Mouse (Mus musculus): ENCODE results near the gene Klhdc3. TPM values are rescaled to one million over a fixed set of nuclear protein-coding genes. Genes with fewer than 3 reads are reported as not detected.

Gene Klhdc3
- polyA plus RNA-seq, 1 experiment from 2014 or later: 146 TPM

DNA sequence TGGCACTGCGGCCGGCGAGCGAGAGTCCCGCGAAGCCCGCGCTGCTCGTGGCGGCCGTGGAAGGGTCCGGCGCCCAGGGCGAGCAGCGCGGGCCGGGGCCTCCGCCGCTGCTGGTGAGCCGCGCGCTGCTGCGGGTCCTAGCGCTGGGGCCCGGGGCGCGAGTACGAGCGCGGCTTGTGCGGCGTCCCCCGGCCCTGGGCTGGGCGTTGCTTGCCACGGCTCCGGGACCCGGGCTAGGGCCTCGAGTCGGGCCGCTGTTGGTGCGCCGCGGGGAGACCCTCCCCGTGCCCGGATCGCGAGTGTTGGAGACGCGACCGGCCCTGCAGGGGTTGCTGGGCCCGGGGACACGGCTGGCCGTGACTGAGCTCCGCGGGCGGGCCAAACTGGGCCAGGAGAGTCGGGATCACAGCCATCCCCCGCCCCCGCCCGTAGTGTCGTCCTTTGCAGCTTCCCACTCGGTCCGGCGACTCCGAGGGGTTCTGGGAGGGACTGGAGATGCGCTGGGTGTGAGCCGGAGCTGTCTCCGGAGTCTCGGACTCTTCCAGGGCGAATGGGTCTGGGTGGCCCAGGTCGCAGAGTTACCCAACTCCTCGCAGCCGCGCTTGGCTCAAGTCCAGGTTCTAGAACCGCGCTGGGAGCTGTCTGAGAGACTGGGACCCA is 31.0 kb upstream of the Klhdc3 start:
- no peaks in the 10 kb centered on the region for H3K9me3 ChIP-seq
- peak overlapping the region; percentile 89 for H3K27ac ChIP-seq
- peaks cover 33% of the 10 kb centered on the region for H3K4me1 ChIP-seq (replicated peaks)
- peak overlapping the region; percentile 100 for H3K4me3 ChIP-seq
- H3K27me3 ChIP-seq (ENCODE audit: insufficient read depth, poor library complexity, severe bottlenecking): no peaks in the 10 kb centered on the region
- WGBS: 1% methylated on average over 76 of the region's 76 CpGs
- DNase-seq (ENCODE audit: low spot score): no peak
- peaks cover 38% of the 10 kb centered on the region for H3K36me3 ChIP-seq

- DNase-seq (ENCODE audit: low spot score): peak; percentile 93
- 9% methylated on average over 36 of the region's 36 CpGs for WGBS
- Histone ChIP-seq H3K27me3 (ENCODE audit: insufficient read depth, poor library complexity, severe bottlenecking) (no peaks in the 10 kb centered on the region), H3K4me1 (replicated peaks) (peaks cover 40% of the 10 kb centered on the region), H3K9me3 (no peaks in the 10 kb centered on the region), H3K27ac (peak within 1 kb of the TSS; percentile 89), H3K36me3 (peaks cover 31% of the 10 kb centered on the region), H3K4me3 (peak within 1 kb of the TSS; percentile 100)
Measured at GRCm38 (mm10) chr17:46710959-46711597, 30.4 kb upstream of the Klhdc3 start, which contains the start of gene Pex6. Gene Pex6 (plus strand): TSS chr17:46711463.

- 92% methylated on average over 14 of the region's 14 CpGs for WGBS
- no peaks in the 10 kb centered on the region for H3K27me3 ChIP-seq (ENCODE audit: insufficient read depth, poor library complexity, severe bottlenecking)
- H3K27ac ChIP-seq: peak overlapping the region; percentile 16; the same call in 1 of the 2 replicates
- H3K9me3 ChIP-seq: no peaks in the 10 kb centered on the region
- peaks cover 55% of the 10 kb centered on the region for H3K4me1 ChIP-seq (replicated peaks)
- H3K36me3 ChIP-seq: peaks cover 7% of the 10 kb centered on the region
- peak overlapping the region; percentile 21 for H3K4me3 ChIP-seq
- DNase-seq (ENCODE audit: low spot score): no peak
Measured at GRCm38 (mm10) chr17:46706375-46707089, 25.8 kb upstream of the Klhdc3 start.

GRCm38 (mm10) chr17:46704887-46705835 is 24.4 kb upstream of the Klhdc3 start, which contains the start of gene Ppp2r5d:
Gene Ppp2r5d (minus strand): TSS chr17:46705111.
- no peaks in the 10 kb centered on the region for H3K9me3 ChIP-seq
- no peaks in the 10 kb centered on the region for H3K27me3 ChIP-seq (ENCODE audit: insufficient read depth, poor library complexity, severe bottlenecking)
- H3K4me1 ChIP-seq (replicated peaks): peaks cover 49% of the 10 kb centered on the region
- peak within 1 kb of the TSS; percentile 92 for H3K4me3 ChIP-seq
- WGBS: 2% methylated on average over 48 of the region's 48 CpGs
- peak within 1 kb of the TSS; percentile 95 for H3K27ac ChIP-seq
- DNase-seq (ENCODE audit: low spot score): peak; percentile 97
- peaks cover 20% of the 10 kb centered on the region for H3K36me3 ChIP-seq

DNA sequence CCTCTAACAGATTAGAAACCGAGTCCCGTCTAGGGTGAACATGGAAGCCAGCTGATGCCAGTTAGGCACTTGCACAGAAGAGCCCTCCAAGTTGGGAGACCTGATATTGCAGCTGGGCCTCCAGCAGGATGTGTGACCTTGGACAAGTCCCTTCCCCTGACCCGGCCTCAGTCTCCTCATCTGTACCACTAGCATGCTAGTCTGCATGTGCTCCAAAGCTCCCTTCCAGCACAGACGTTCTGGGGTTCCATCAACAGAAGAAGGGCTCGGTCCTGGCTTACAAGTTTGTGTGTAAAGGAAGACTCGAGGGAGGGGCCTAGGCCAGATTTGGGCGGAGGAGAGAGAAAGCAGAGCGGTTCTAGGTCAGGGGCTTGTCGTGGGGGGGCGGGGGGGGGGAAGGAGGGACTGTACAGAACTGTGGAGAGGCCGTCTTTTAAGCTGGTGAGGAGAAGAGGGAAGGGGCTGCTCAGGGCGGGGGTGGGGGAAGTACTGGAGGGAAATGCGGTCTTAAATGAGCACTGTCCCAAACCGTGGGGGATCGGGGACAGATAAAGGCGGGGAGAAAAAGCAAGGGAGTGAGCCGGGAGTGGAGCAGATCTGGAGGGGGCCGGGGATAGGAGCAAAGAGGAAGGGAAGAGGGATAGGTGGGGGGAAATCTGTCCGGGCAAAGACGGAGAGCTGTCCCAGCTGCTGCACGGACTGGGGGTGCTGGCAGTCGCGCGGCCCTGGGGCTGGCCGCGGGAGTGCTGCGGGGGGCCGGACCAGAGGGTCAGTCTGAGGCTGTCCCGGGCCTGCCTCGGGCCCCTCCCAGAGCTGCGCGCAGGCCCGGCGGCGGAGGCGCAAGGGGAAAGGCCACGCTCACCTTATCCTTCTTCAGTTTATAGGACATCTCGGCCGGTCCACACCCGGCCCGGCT is 23.5 kb upstream of the Klhdc3 start:
- peaks cover 30% of the 10 kb centered on the region for H3K36me3 ChIP-seq
- peaks cover 49% of the 10 kb centered on the region for H3K4me1 ChIP-seq (replicated peaks)
- peak overlapping the region; percentile 95 for H3K27ac ChIP-seq
- WGBS: 5% methylated on average over 40 of the region's 41 CpGs
- H3K4me3 ChIP-seq: peak overlapping the region; percentile 92
- no peaks in the 10 kb centered on the region for H3K27me3 ChIP-seq (ENCODE audit: insufficient read depth, poor library complexity, severe bottlenecking)
- H3K9me3 ChIP-seq: no peaks in the 10 kb centered on the region
- DNase-seq (ENCODE audit: low spot score): peak; percentile 31

DNA sequence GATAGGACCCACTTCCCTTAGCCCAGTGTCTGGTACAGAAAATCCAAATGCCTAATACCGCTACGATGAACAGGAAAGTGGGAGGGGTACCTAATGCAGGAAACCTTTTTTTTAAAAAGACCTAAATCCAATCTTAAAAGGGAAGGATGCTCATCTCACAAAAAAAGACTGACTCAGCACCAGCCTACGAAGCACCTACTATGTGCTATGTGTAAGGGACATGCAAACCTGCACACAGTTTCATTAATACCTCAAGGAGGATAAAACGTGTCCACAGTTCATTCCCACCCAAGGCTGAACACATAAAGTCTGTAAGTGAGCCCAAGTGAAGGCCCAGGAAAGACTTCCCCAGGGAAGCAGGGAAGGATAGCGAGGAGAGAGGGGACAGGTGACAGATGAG is 21.8 kb upstream of the Klhdc3 start:
- H3K4me3 ChIP-seq: peak overlapping the region; percentile 92
- H3K27me3 ChIP-seq (ENCODE audit: insufficient read depth, poor library complexity, severe bottlenecking): no peaks in the 10 kb centered on the region
- 90% methylated on average over 5 of the region's 5 CpGs for WGBS
- H3K36me3 ChIP-seq: peaks cover 47% of the 10 kb centered on the region
- no peak for DNase-seq (ENCODE audit: low spot score)
- no peak overlapping the region for H3K27ac ChIP-seq
- peaks cover 49% of the 10 kb centered on the region for H3K4me1 ChIP-seq (replicated peaks)
- H3K9me3 ChIP-seq: no peaks in the 10 kb centered on the region

GRCm38 (mm10) chr17:46702100-46702499 is 21.4 kb upstream of the Klhdc3 start:
- Histone ChIP-seq H3K36me3 (peaks cover 51% of the 10 kb centered on the region), H3K27me3 (ENCODE audit: insufficient read depth, poor library complexity, severe bottlenecking) (no peaks in the 10 kb centered on the region), H3K4me1 (replicated peaks) (peaks cover 49% of the 10 kb centered on the region), H3K27ac (peak overlapping the region; percentile 50; the same call in 1 of the 2 replicates), H3K4me3 (peak overlapping the region; percentile 11; the same call in 1 of the 2 replicates), H3K9me3 (no peaks in the 10 kb centered on the region)
- WGBS: 85% methylated on average over 12 of the region's 12 CpGs
- DNase-seq (ENCODE audit: low spot score): no peak

GRCm38 (mm10) chr17:46701489-46701888 is 20.8 kb upstream of the Klhdc3 start:
- H3K27ac ChIP-seq: peak overlapping the region; percentile 50; the same call in 1 of the 2 replicates
- 85% methylated on average over 12 of the region's 12 CpGs for WGBS
- no peaks in the 10 kb centered on the region for H3K9me3 ChIP-seq
- DNase-seq (ENCODE audit: low spot score): no peak
- peaks cover 45% of the 10 kb centered on the region for H3K4me1 ChIP-seq (replicated peaks)
- H3K36me3 ChIP-seq: peaks cover 57% of the 10 kb centered on the region
- H3K27me3 ChIP-seq (ENCODE audit: insufficient read depth, poor library complexity, severe bottlenecking): no peaks in the 10 kb centered on the region
- no peak overlapping the region for H3K4me3 ChIP-seq

- no peak overlapping the region for H3K27ac ChIP-seq
- peaks cover 33% of the 10 kb centered on the region for H3K4me1 ChIP-seq (replicated peaks)
- 91% methylated on average over 3 of the region's 3 CpGs for WGBS
- DNase-seq (ENCODE audit: low spot score): no peak
- H3K4me3 ChIP-seq: no peak overlapping the region
- peaks cover 67% of the 10 kb centered on the region for H3K36me3 ChIP-seq
- no peaks in the 10 kb centered on the region for H3K9me3 ChIP-seq
- H3K27me3 ChIP-seq (ENCODE audit: insufficient read depth, poor library complexity, severe bottlenecking): no peaks in the 10 kb centered on the region
Measured at GRCm38 (mm10) chr17:46699912-46700311, 19.2 kb upstream of the Klhdc3 start.

DNA sequence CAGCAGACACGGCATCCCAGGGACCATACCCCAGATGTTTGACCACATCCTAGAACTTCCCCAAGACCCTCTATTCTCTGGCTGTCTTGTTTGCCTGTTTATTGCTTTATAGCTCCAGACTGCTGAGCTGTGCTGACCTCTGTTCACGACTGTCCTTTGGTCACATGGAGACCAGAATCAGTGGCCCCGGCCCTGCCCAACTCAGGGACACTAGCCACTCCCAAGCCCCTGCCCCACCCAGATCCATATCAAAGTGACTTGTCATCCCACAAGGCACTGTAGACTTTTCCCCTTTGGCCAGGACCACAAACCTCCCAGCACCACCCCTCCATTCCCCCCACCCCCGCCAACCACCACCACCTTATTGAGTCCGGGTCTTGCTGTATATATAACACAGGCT is 18.5 kb upstream of the Klhdc3 start:
- Histone ChIP-seq H3K27me3 (ENCODE audit: insufficient read depth, poor library complexity, severe bottlenecking) (no peaks in the 10 kb centered on the region), H3K36me3 (peaks cover 72% of the 10 kb centered on the region), H3K4me3 (no peak overlapping the region), H3K4me1 (replicated peaks) (peaks cover 31% of the 10 kb centered on the region), H3K9me3 (no peaks in the 10 kb centered on the region), H3K27ac (no peak overlapping the region)
- WGBS: 85% methylated on average over 5 of the region's 5 CpGs
- DNase-seq (ENCODE audit: low spot score): no peak

GRCm38 (mm10) chr17:46698515-46698914 is 17.8 kb upstream of the Klhdc3 start:
- Histone ChIP-seq H3K4me1 (replicated peaks) (peaks cover 24% of the 10 kb centered on the region), H3K27ac (no peak overlapping the region), H3K36me3 (peaks cover 76% of the 10 kb centered on the region), H3K4me3 (no peak overlapping the region), H3K9me3 (no peaks in the 10 kb centered on the region), H3K27me3 (ENCODE audit: insufficient read depth, poor library complexity, severe bottlenecking) (no peaks in the 10 kb centered on the region)
- 93% methylated on average over 6 of the region's 6 CpGs for WGBS
- no peak for DNase-seq (ENCODE audit: low spot score)

Data from hindbrain, embryonic 10.5 days (tissue).